Mouse (Mus musculus) kidney, embryonic 15.5 days (tissue): Measurements from ENCODE around the gene Hnrnpd. TPM values are rescaled to one million over a fixed set of nuclear protein-coding genes. Genes with fewer than 3 reads are reported as not detected.
A peak's percentile ranks its signal among the peaks of the same experiment; 100 is the strongest.

Experiments
- ATAC-seq: fragments of 200-750 bp; cut with Nextera tagmentation; replicated peaks from 2 replicates; pipeline ENCODE4 v1.8.0; 2017; ENCODE audit warnings: moderate TSS enrichment; ENCODE audit not compliant: low FRiP score
- H3K27ac ChIP-seq: fragments of 300-500 bp; sonication (generic); 2 replicates; pipeline ENCODE4 v1.5.1; 2015; ENCODE audit warnings: mild to moderate bottlenecking, inconsistent platforms
- H3K27me3 ChIP-seq: fragments of 300-500 bp; sonication (generic); 2 replicates; pipeline ENCODE4 v1.6.1; 2015; ENCODE audit warnings: inconsistent platforms
- H3K36me3 ChIP-seq: fragments of 300-500 bp; sonication (generic); 2 replicates; pipeline ENCODE4 v1.6.1; 2015; ENCODE audit warnings: inconsistent platforms
- H3K4me1 ChIP-seq: fragments of 300-500 bp; sonication (generic); 2 replicates; pipeline ENCODE4 v1.6.1; 2015; ENCODE audit warnings: inconsistent platforms
- H3K4me2 ChIP-seq: fragments of 300-500 bp; sonication (generic); 2 replicates; pipeline ENCODE4 v1.6.1; 2015; ENCODE audit warnings: moderate library complexity, mild to moderate bottlenecking, inconsistent platforms
- H3K4me3 ChIP-seq: fragments of 300-500 bp; sonication (generic); replicated peaks from 2 replicates; pipeline ENCODE4 v1.5.1; 2015; ENCODE audit warnings: mild to moderate bottlenecking, inconsistent platforms
- H3K9ac ChIP-seq: fragments of 300-500 bp; sonication (generic); 2 replicates; pipeline ENCODE4 v1.6.1; 2015; ENCODE audit warnings: mild to moderate bottlenecking, inconsistent platforms
- H3K9me3 ChIP-seq: fragments of 300-500 bp; sonication (generic); replicated peaks from 2 replicates; pipeline ENCODE4 v1.6.1; 2016; ENCODE audit warnings: inconsistent platforms
- WGBS: fragments of 180-500 bp; shearing (Covaris S2); methylation state at CpG from one replicate; pipeline ENCODE4 v1.1.7; 2015; ENCODE audit warnings: mixed read lengths; 5-methylcytosine and 5-hydroxymethylcytosine counted together
- polyA plus RNA-seq: library from polyadenylated mRNA; unstranded; fragments of >200 nt; fragmentation: Nextera tagmentation; extraction: Ambion mirVana; gene quantifications from 2 replicates; pipeline ENCODE4 v1.2.1, GENCODE M21; 2015

Gene Hnrnpd
- polyA plus RNA-seq, 1 experiment from 2014 or later: 231 TPM

- Histone ChIP-seq H3K36me3 (peaks cover 26% of the 10 kb centered on the region), H3K4me2 (no peak overlapping the region), H3K27me3 (no peaks in the 10 kb centered on the region), H3K9ac (no peak overlapping the region), H3K4me3 (no peak overlapping the region), H3K4me1 (no peaks in the 10 kb centered on the region), H3K27ac (no peak overlapping the region), H3K9me3 (no peaks in the 10 kb centered on the region)
- WGBS: 65% methylated on average over 1 of the region's 1 CpGs
- ATAC-seq: no peak
Observed at GRCm38 (mm10) chr5:99953883-99954282, 24.9 kb downstream of the Hnrnpd start.

- 86% methylated on average over 5 of the region's 5 CpGs for WGBS
- Histone ChIP-seq H3K9ac (no peak overlapping the region), H3K36me3 (peaks cover 19% of the 10 kb centered on the region), H3K27ac (no peak overlapping the region), H3K4me3 (no peak overlapping the region), H3K4me2 (no peak overlapping the region), H3K9me3 (no peaks in the 10 kb centered on the region), H3K27me3 (no peaks in the 10 kb centered on the region), H3K4me1 (0 out of 2 replicates have a peak, but pooled peaks cover 7% of the 10 kb centered on the region)
- no peak for ATAC-seq
Observed at GRCm38 (mm10) chr5:99952513-99952912, 26.2 kb downstream of the Hnrnpd start.

GRCm38 (mm10) chr5:99941776-99942502, 36.8 kb downstream of the Hnrnpd start:
- Histone ChIP-seq H3K9me3 (peaks cover 4% of the 10 kb centered on the region; the same call in 1 of the 2 replicates), H3K27ac (no peak overlapping the region), H3K9ac (no peak overlapping the region), H3K27me3 (no peaks in the 10 kb centered on the region), H3K4me2 (no peak overlapping the region), H3K36me3 (no peaks in the 10 kb centered on the region), H3K4me1 (no peaks in the 10 kb centered on the region), H3K4me3 (no peak overlapping the region)
- ATAC-seq: no peak
- WGBS: 53% methylated on average over 10 of the region's 10 CpGs

GRCm38 (mm10) chr5:99941273-99941672, 37.5 kb downstream of the Hnrnpd start:
- no peaks in the 10 kb centered on the region for H3K36me3 ChIP-seq

GRCm38 (mm10) chr5:99939440-99939839, 39.3 kb downstream of the Hnrnpd start:
- no peaks in the 10 kb centered on the region for H3K4me1 ChIP-seq
- H3K27ac ChIP-seq: no peak overlapping the region
- no peak overlapping the region for H3K4me3 ChIP-seq
- WGBS: 89% methylated on average over 3 of the region's 3 CpGs
- H3K9me3 ChIP-seq: peaks cover 4% of the 10 kb centered on the region; the same call in 1 of the 2 replicates
- no peak for ATAC-seq
- no peaks in the 10 kb centered on the region for H3K27me3 ChIP-seq
- H3K36me3 ChIP-seq: no peaks in the 10 kb centered on the region
- H3K4me2 ChIP-seq: no peak overlapping the region
- no peak overlapping the region for H3K9ac ChIP-seq

More at GRCm38 (mm10) chr5:99941273-99941672, 37.5 kb downstream of the Hnrnpd start:
- Histone ChIP-seq H3K9ac (no peak overlapping the region), H3K4me3 (no peak overlapping the region), H3K4me1 (no peaks in the 10 kb centered on the region), H3K27ac (no peak overlapping the region), H3K9me3 (peaks cover 4% of the 10 kb centered on the region; the same call in 1 of the 2 replicates), H3K27me3 (no peaks in the 10 kb centered on the region), H3K4me2 (no peak overlapping the region)
- no peak for ATAC-seq
- 75% methylated on average over 10 of the region's 10 CpGs for WGBS

GRCm38 (mm10) chr5:99931910-99932309, 46.8 kb downstream of the Hnrnpd start:
- WGBS: 83% methylated on average over 6 of the region's 6 CpGs
- no peaks in the 10 kb centered on the region for H3K4me1 ChIP-seq
- ATAC-seq: no peak

GRCm38 (mm10) chr5:99927951-99928350, 50.8 kb downstream of the Hnrnpd start:
- H3K27me3 ChIP-seq: no peaks in the 10 kb centered on the region
- ATAC-seq: no peak
- H3K4me2 ChIP-seq: no peak overlapping the region
- no peak overlapping the region for H3K9ac ChIP-seq
- 58% methylated on average over 4 of the region's 4 CpGs for WGBS
- no peaks in the 10 kb centered on the region for H3K4me1 ChIP-seq
- no peaks in the 10 kb centered on the region for H3K9me3 ChIP-seq
- no peaks in the 10 kb centered on the region for H3K36me3 ChIP-seq
- H3K27ac ChIP-seq: no peak overlapping the region
- H3K4me3 ChIP-seq: no peak overlapping the region

More at GRCm38 (mm10) chr5:99931910-99932309, 46.8 kb downstream of the Hnrnpd start:
- no peaks in the 10 kb centered on the region for H3K9me3 ChIP-seq
- H3K4me2 ChIP-seq: no peak overlapping the region
- no peak overlapping the region for H3K4me3 ChIP-seq
- no peaks in the 10 kb centered on the region for H3K36me3 ChIP-seq
- H3K27ac ChIP-seq: no peak overlapping the region
- no peaks in the 10 kb centered on the region for H3K27me3 ChIP-seq
- no peak overlapping the region for H3K9ac ChIP-seq

- Histone ChIP-seq H3K4me1 (no peaks in the 10 kb centered on the region), H3K9me3 (no peaks in the 10 kb centered on the region), H3K4me2 (no peak overlapping the region), H3K4me3 (no peak overlapping the region), H3K9ac (no peak overlapping the region), H3K27me3 (no peaks in the 10 kb centered on the region), H3K27ac (no peak overlapping the region), H3K36me3 (no peaks in the 10 kb centered on the region)
- WGBS: 89% methylated on average over 8 of the region's 8 CpGs
- ATAC-seq: no peak
Observed at GRCm38 (mm10) chr5:99922033-99922432, 56.7 kb downstream of the Hnrnpd start.

- no peak overlapping the region for H3K27ac ChIP-seq
- H3K9ac ChIP-seq: no peak overlapping the region
- no peaks in the 10 kb centered on the region for H3K36me3 ChIP-seq
- ATAC-seq: no peak
- H3K9me3 ChIP-seq: no peaks in the 10 kb centered on the region
- no peak overlapping the region for H3K4me3 ChIP-seq
- no peaks in the 10 kb centered on the region for H3K4me1 ChIP-seq
- no peaks in the 10 kb centered on the region for H3K27me3 ChIP-seq
- H3K4me2 ChIP-seq: no peak overlapping the region
- 26% methylated on average over 7 of the region's 7 CpGs for WGBS
Observed at GRCm38 (mm10) chr5:99915494-99915893, 63.2 kb downstream of the Hnrnpd start.

GRCm38 (mm10) chr5:99906181-99906956, 72.4 kb downstream of the Hnrnpd start, which contains the start of gene Vamp9:
Gene Vamp9 (plus strand): TSS chr5:99906254.
- H3K9me3 ChIP-seq: no peaks in the 10 kb centered on the region
- no peaks in the 10 kb centered on the region for H3K36me3 ChIP-seq
- no peaks in the 10 kb centered on the region for H3K4me1 ChIP-seq
- H3K27ac ChIP-seq: peak within 1 kb of the TSS; percentile 97
- ATAC-seq: peak; percentile 100
- peaks cover 5% of the 10 kb centered on the region; the same call in 1 of the 2 replicates for H3K27me3 ChIP-seq
- peak within 1 kb of the TSS; percentile 64 for H3K4me3 ChIP-seq
- H3K4me2 ChIP-seq: peak within 1 kb of the TSS; percentile 68
- peak within 1 kb of the TSS; percentile 58 for H3K9ac ChIP-seq
- WGBS: 4% methylated on average over 49 of the region's 49 CpGs
